Mouse (Mus musculus): ENCODE measurements around the gene Gm9913.

DNA sequence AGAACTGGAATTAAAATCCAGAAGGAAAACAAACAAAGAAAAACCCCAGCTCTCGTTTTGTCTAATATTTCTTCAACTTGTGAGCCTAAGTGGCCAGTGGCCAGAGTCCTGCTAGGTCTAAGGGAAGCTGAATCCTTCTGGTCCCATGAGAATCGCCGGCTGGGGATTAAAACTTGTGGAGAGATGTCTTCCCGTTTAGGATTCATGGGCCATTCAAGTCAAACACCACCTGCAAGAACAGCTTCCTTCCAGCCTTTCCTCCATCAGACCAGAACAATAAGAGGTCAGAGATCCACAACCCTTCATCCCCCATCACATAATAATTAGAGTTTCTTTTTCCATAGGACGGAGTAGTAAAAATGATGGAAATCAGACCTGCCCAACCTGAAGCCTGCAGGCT, 30.2 kb upstream of the Gm9913 start:
- TF ChIP-seq CTCF (conservative IDR thresholded peaks at IDR 0.05; ENCODE audit: insufficient read depth, insufficient read length, low read depth, low read length), result no peak
- TF ChIP-seq POLR2A (IDR thresholded peaks at IDR 0.05; ENCODE audit: low read depth, low read length), result no peak
